24 mouse cellular contexts compared by ENCODE assay signal in genomic region chr1:125123861-125124260, GRCm38 (mm10).
DNase-seq lines count a peak whose midpoint lies in the region; ATAC-seq lines count a peak whose summit lies in the region.
"Had no signal": no experiment of that assay in that cellular context is flagged by ENCODE, and none has a peak within 500 bp of the region (broad histone marks: within the 10 kb centered on the region; RNA-seq: fewer than 3 reads in every experiment).

No protein-coding gene starts in this region.

- WGBS in limb, embryonic 13.5 days = 32% methylated on average over 3 of the region's 3 CpGs
- WGBS in limb, embryonic 10.5 days = 50% methylated on average over 3 of the region's 3 CpGs

- H3K4me2 ChIP-seq in limb, embryonic 13.5 days (replicated peaks) = no peak overlapping the region
- H3K4me2 ChIP-seq: embryonic facial prominence, embryonic 12.5 days; forebrain, embryonic 12.5 days; heart, embryonic 13.5 days; hindbrain, embryonic 12.5 days had no signal

- no peak overlapping the region for H3K9ac ChIP-seq in limb, embryonic 13.5 days
- H3K9ac ChIP-seq: embryonic facial prominence, embryonic 12.5 days; forebrain, embryonic 12.5 days; forebrain, postnatal 0 days; heart, embryonic 13.5 days; hindbrain, embryonic 12.5 days had no signal

- H3K27ac ChIP-seq in limb, embryonic 13.5 days = no peak overlapping the region
- H3K27ac ChIP-seq in limb, embryonic 10.5 days = no peak overlapping the region
- H3K27ac ChIP-seq: embryonic facial prominence, embryonic 12.5 days; forebrain, embryonic 12.5 days; gastrocnemius, adult 2 months; heart, embryonic 13.5 days; hindbrain, embryonic 12.5 days had no signal

- H3K4me3 ChIP-seq in limb, embryonic 13.5 days = no peak overlapping the region
- no peak overlapping the region for H3K4me3 ChIP-seq in limb, embryonic 10.5 days
- H3K4me3 ChIP-seq: embryonic facial prominence, embryonic 12.5 days; forebrain, embryonic 12.5 days; gastrocnemius, adult 2 months; heart, embryonic 13.5 days; hindbrain, embryonic 12.5 days had no signal

- H3K9me3 ChIP-seq in limb, embryonic 13.5 days = peaks cover 3% of the 10 kb centered on the region; the same call in 1 of the 2 replicates
- no peaks in the 10 kb centered on the region for H3K9me3 ChIP-seq in limb, embryonic 10.5 days (replicated peaks)
- H3K9me3 ChIP-seq: forebrain, embryonic 12.5 days; heart, embryonic 13.5 days; hindbrain, embryonic 12.5 days had no signal

- no peaks in the 10 kb centered on the region for H3K27me3 ChIP-seq in limb, embryonic 13.5 days
- H3K27me3 ChIP-seq in limb, embryonic 10.5 days (ENCODE audit: low read depth, poor library complexity, severe bottlenecking) = no peaks in the 10 kb centered on the region
- H3K27me3 ChIP-seq: embryonic facial prominence, embryonic 12.5 days; forebrain, embryonic 12.5 days; heart, embryonic 13.5 days; hindbrain, embryonic 12.5 days had no signal

- ATAC-seq in limb, embryonic 13.5 days (ENCODE audit: low FRiP score, low read depth) = peak; percentile 28; the same call in 1 of the 2 replicates
- ATAC-seq: CD4-positive, CD25-positive, alpha-beta regulatory T cell, adult 4 months; forebrain, postnatal 0 days; hindbrain, embryonic 16.5 days had no signal

- no peaks in the 10 kb centered on the region for H3K4me1 ChIP-seq in limb, embryonic 13.5 days
- 0 out of 2 replicates have a peak, but pooled peaks cover 3% of the 10 kb centered on the region for H3K4me1 ChIP-seq in limb, embryonic 10.5 days
- H3K4me1 ChIP-seq: embryonic facial prominence, embryonic 12.5 days; forebrain, embryonic 12.5 days; heart, embryonic 13.5 days; hindbrain, embryonic 12.5 days had no signal

- no peaks in the 10 kb centered on the region for H3K36me3 ChIP-seq in limb, embryonic 13.5 days
- no peaks in the 10 kb centered on the region for H3K36me3 ChIP-seq in limb, embryonic 10.5 days
- H3K36me3 ChIP-seq: embryonic facial prominence, embryonic 12.5 days; forebrain, embryonic 12.5 days; G1E; heart, embryonic 13.5 days; hindbrain, embryonic 12.5 days had no signal

- peak; percentile 2 for DNase-seq in embryo, embryonic 10.5 days (ENCODE audit: low spot score)
- no peak for DNase-seq in embryo, embryonic 10 days (ENCODE audit: low spot score)
- no peak for DNase-seq in limb, embryonic 10.5 days (ENCODE audit: low spot score)
- DNase-seq in lung, postnatal 10 days = peak; percentile 21
- DNase-seq in lung, adult 18-20 months = no peak
- peak; percentile 6 for DNase-seq in telencephalon, adult 2 months (ENCODE audit: low read depth, low spot score)
- no peak for DNase-seq in kidney, adult 8-10 months
- DNase-seq: adrenal gland, postnatal 10 days; B cell, adult 2 months; cerebellum, adult 11-12 months; cerebellum, adult 9-10 months; cerebellum, postnatal 25 days; forebrain, postnatal 0 days; gastrocnemius, adult 2 months; gastrocnemius, postnatal 25 days; heart, postnatal 4 days had no signal

Comparison
In these comparisons a context has a peak if more than half of its experiments do, and no peak if none do; other contexts are left out.
1. DNase-seq: peak in embryo, embryonic 10.5 days (single experiment), lung, postnatal 10 days (single experiment) and telencephalon, adult 2 months (single experiment); none in embryo, embryonic 10 days (single experiment), limb, embryonic 10.5 days (single experiment), lung, adult 18-20 months (0 of 2) and kidney, adult 8-10 months (0 of 2).